Mouse (Mus musculus) intestine, postnatal 0 days (tissue): ENCODE results near the gene Phb2. TPM values are rescaled to one million over a fixed set of nuclear protein-coding genes. Genes with fewer than 3 reads are reported as not detected.

ENCODE experiments used
- ATAC-seq: fragments of 200-750 bp; cut with Nextera tagmentation; 2 replicates; pipeline ENCODE4 v1.8.0; 2017; ENCODE audit warnings: mild to moderate bottlenecking, moderate TSS enrichment, moderate library complexity
- H3K27ac ChIP-seq: fragments of 300-500 bp; sonication (generic); 2 replicates; pipeline ENCODE4 v1.5.1; 2014; ENCODE audit warnings: mild to moderate bottlenecking, low read depth, low read length, moderate library complexity
- H3K27me3 ChIP-seq: fragments of 300-500 bp; sonication (generic); replicated peaks from 2 replicates; pipeline ENCODE4 v1.6.1; 2014; ENCODE audit warnings: low read length, mixed read lengths; ENCODE audit not compliant: control insufficient read depth, insufficient read depth
- H3K36me3 ChIP-seq: fragments of 300-500 bp; sonication (generic); 2 replicates; pipeline ENCODE4 v1.6.1; 2014; ENCODE audit warnings: mild to moderate bottlenecking, moderate library complexity; ENCODE audit not compliant: control insufficient read depth, insufficient read depth
- H3K4me1 ChIP-seq: fragments of 300-500 bp; sonication (generic); replicated peaks from 2 replicates; pipeline ENCODE4 v1.6.1; 2014; ENCODE audit warnings: antibody characterized with exemption, low read length, mixed read lengths; ENCODE audit not compliant: control insufficient read depth, insufficient read depth
- H3K4me2 ChIP-seq: fragments of 300-500 bp; sonication (generic); replicated peaks from 2 replicates; pipeline ENCODE4 v1.6.1; 2014; ENCODE audit warnings: low read depth, mild to moderate bottlenecking, moderate library complexity
- H3K4me3 ChIP-seq: fragments of 300-500 bp; sonication (generic); 2 replicates; pipeline ENCODE4 v1.5.1; 2014; ENCODE audit warnings: low read depth, low read length
- H3K9ac ChIP-seq: fragments of 300-500 bp; sonication (generic); 2 replicates; pipeline ENCODE4 v1.6.1; 2014; ENCODE audit warnings: mild to moderate bottlenecking, low read depth, low read length
- H3K9me3 ChIP-seq: fragments of 300-500 bp; sonication (generic); 2 replicates; pipeline ENCODE4 v1.6.1; 2016; ENCODE audit warnings: mixed run types; ENCODE audit not compliant: control insufficient read depth
- CTCF ChIP-seq: sonication (generic); IDR thresholded peaks from 2 replicates; pipeline ENCODE4 v1.5.1; 2016; ENCODE audit warnings: low read depth, mild to moderate bottlenecking, control low read depth, antibody characterized with exemption, moderate library complexity
- WGBS: fragments of 180-500 bp; shearing (Covaris S2); extraction: QIAGEN DNeasy Blood & Tissue Kit; methylation state at CpG from one replicate; pipeline ENCODE4 v1.1.7; 2014; 5-methylcytosine and 5-hydroxymethylcytosine counted together
- polyA plus RNA-seq: library from polyadenylated mRNA; unstranded; fragments of >200 nt; fragmentation: Nextera tagmentation; extraction: Ambion mirVana; gene quantifications from 2 replicates; pipeline ENCODE4 v1.2.1, GENCODE M21; 2015

Phb2 gene
- polyA plus RNA-seq, 1 experiment from 2014 or later, result 255 TPM

- Histone ChIP-seq H3K4me3 (no peak overlapping the region), H3K9ac (no peak overlapping the region), H3K4me1 (no peaks in the 10 kb centered on the region), H3K4me2 (no peak overlapping the region), H3K27me3 (no peaks in the 10 kb centered on the region), H3K27ac (no peak overlapping the region), H3K9me3 (no peaks in the 10 kb centered on the region), H3K36me3 (peaks cover 70% of the 10 kb centered on the region)
- 41% methylated on average over 3 of the region's 3 CpGs for WGBS
- 0 out of 2 replicates have a peak, but pooled peaks have one; percentile 39 for ATAC-seq
- TF ChIP-seq CTCF, result peak; percentile 90
Observed at GRCm38 (mm10) chr6:124702784-124703103, 9.4 kb upstream of the Phb2 start.

GRCm38 (mm10) chr6:124703789-124704188 lies 8.3 kb upstream of the Phb2 start:
- Histone ChIP-seq H3K27ac (no peak overlapping the region), H3K4me3 (no peak overlapping the region), H3K4me1 (no peaks in the 10 kb centered on the region), H3K9ac (no peak overlapping the region), H3K36me3 (peaks cover 72% of the 10 kb centered on the region), H3K27me3 (no peaks in the 10 kb centered on the region), H3K4me2 (no peak overlapping the region), H3K9me3 (no peaks in the 10 kb centered on the region)
- 61% methylated on average over 7 of the region's 7 CpGs for WGBS
- ATAC-seq, result no peak
- no peak for TF ChIP-seq CTCF

DNA sequence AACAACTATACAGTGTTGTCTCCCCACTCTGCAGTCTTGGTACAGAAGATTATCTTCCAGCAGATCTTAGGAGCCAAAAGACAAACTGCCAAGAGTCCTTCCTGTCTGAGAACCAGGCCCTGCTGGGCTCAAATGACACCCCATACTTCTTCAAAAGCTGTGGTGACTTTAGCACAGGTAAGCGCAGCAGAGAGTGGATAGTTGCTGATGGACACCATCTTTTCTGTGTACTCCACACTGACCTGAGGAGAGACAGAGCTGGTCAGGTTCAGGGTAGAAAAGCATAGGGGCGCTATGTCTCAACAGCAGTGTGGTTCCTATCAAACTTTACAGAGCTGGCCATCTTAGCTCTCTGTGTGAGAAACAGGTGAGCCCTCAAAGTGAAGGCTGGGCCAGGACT lies 7.7 kb upstream of the Phb2 start:
- 93% methylated on average over 2 of the region's 2 CpGs for whole genome bisulfite sequencing
- ATAC-seq, result no peak
- H3K36me3 ChIP-seq, result peaks cover 66% of the 10 kb centered on the region

DNA sequence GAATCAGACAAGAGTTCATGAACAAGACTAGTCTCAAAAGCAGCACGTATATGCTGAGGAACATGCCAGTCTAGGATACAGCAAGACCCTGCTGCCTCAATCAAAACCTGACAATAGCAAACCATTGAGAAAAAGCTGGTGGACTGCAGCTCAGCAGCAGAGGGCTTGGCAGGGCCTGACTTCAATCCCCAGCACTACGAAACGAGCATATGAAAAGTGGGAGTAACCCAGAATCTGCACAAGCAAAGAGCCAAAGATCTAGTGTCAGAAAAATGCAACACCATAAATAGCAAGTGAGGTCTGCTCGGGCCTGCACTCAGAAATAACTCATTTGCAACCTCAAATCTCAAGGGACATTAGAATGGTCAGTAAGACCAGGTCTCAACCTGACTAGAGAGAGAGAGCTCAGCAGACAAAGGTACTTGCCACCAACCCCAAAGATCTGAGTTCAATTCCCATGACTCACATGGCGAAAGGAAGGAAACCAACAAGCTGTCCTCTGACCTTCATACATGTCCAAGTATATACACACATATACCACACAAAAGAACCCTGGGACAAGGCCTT lies 6.0 kb upstream of the Phb2 start:
- H3K27ac ChIP-seq, result no peak overlapping the region; the same call in 1 of the 2 replicates
- H3K4me2 ChIP-seq, result no peak overlapping the region
- H3K9me3 ChIP-seq, result no peaks in the 10 kb centered on the region
- peaks cover 4% of the 10 kb centered on the region; the same call in 1 of the 2 replicates for H3K4me1 ChIP-seq
- no peak for TF ChIP-seq CTCF
- no peak overlapping the region for H3K4me3 ChIP-seq
- no peak overlapping the region for H3K9ac ChIP-seq
- peaks cover 54% of the 10 kb centered on the region for H3K36me3 ChIP-seq
- no peaks in the 10 kb centered on the region for H3K27me3 ChIP-seq
- no peak for ATAC-seq
- 73% methylated on average over 5 of the region's 5 CpGs for WGBS

More for the DNA sequence above, 7.7 kb upstream of the Phb2 start:
- no peak for TF ChIP-seq CTCF
- Histone ChIP-seq H3K27ac (no peak overlapping the region; the same call in 1 of the 2 replicates), H3K4me2 (no peak overlapping the region), H3K27me3 (no peaks in the 10 kb centered on the region), H3K4me1 (0 out of 2 replicates have a peak, but pooled peaks cover 4% of the 10 kb centered on the region), H3K4me3 (no peak overlapping the region), H3K9ac (no peak overlapping the region), H3K9me3 (no peaks in the 10 kb centered on the region)

GRCm38 (mm10) chr6:124708289-124708889 lies 3.7 kb upstream of the Phb2 start:
- 72% methylated on average over 10 of the region's 10 CpGs for WGBS
- Histone ChIP-seq H3K9ac (no peak overlapping the region), H3K9me3 (no peaks in the 10 kb centered on the region), H3K4me3 (no peak overlapping the region), H3K4me1 (peaks cover 5% of the 10 kb centered on the region), H3K27me3 (no peaks in the 10 kb centered on the region), H3K4me2 (no peak overlapping the region; the same call in 1 of the 2 replicates), H3K27ac (peak overlapping the region; percentile 28; the same call in 1 of the 2 replicates), H3K36me3 (peaks cover 32% of the 10 kb centered on the region)
- ATAC-seq, result no peak
- TF ChIP-seq CTCF, result no peak

- no peak for ATAC-seq
- 3% methylated on average over 11 of the region's 11 CpGs for WGBS
- peaks cover 7% of the 10 kb centered on the region for H3K4me1 ChIP-seq
- H3K36me3 ChIP-seq, result peaks cover 34% of the 10 kb centered on the region
- H3K9me3 ChIP-seq, result no peaks in the 10 kb centered on the region
- peak overlapping the region; percentile 85 for H3K4me3 ChIP-seq
- H3K27ac ChIP-seq, result peak overlapping the region; percentile 88
- no peak for TF ChIP-seq CTCF
- no peaks in the 10 kb centered on the region for H3K27me3 ChIP-seq
- peak overlapping the region; percentile 83 for H3K9ac ChIP-seq
- H3K4me2 ChIP-seq, result peak overlapping the region; percentile 92
Observed at GRCm38 (mm10) chr6:124712918-124713317, 782 bp downstream of the Phb2 start.
